Mouse (Mus musculus) hindbrain, embryonic 13.5 days (tissue): Measurements from ENCODE around the gene Cdk5r2. TPM values are rescaled to one million over a fixed set of nuclear protein-coding genes. Genes with fewer than 3 reads are reported as not detected.

Source experiments
- ATAC-seq: fragments of 200-750 bp; cut with Nextera tagmentation; 2 replicates; pipeline ENCODE4 v1.8.0; 2017; ENCODE audit warnings: moderate TSS enrichment; ENCODE audit not compliant: low FRiP score
- H3K27ac ChIP-seq: fragments of 300-500 bp; sonication (generic); 2 replicates; pipeline ENCODE4 v1.5.1; 2015; ENCODE audit warnings: inconsistent platforms, mild to moderate bottlenecking, moderate library complexity
- H3K27me3 ChIP-seq: fragments of 300-500 bp; sonication (generic); 2 replicates; pipeline ENCODE4 v1.6.1; 2015; ENCODE audit warnings: mild to moderate bottlenecking, inconsistent platforms
- H3K36me3 ChIP-seq: fragments of 300-500 bp; sonication (generic); 2 replicates; pipeline ENCODE4 v1.6.1; 2015; ENCODE audit warnings: mild to moderate bottlenecking, inconsistent platforms
- H3K4me1 ChIP-seq: fragments of 300-500 bp; sonication (generic); replicated peaks from 2 replicates; pipeline ENCODE4 v1.6.1; 2015; ENCODE audit warnings: inconsistent platforms
- H3K4me2 ChIP-seq: fragments of 300-500 bp; sonication (generic); 2 replicates; pipeline ENCODE4 v1.6.1; 2015; ENCODE audit warnings: inconsistent platforms, mild to moderate bottlenecking, moderate library complexity
- H3K4me3 ChIP-seq: fragments of 300-500 bp; sonication (generic); 2 replicates; pipeline ENCODE4 v1.5.1; 2015; ENCODE audit warnings: mild to moderate bottlenecking, inconsistent platforms
- H3K9ac ChIP-seq: fragments of 300-500 bp; sonication (generic); 2 replicates; pipeline ENCODE4 v1.6.1; 2015; ENCODE audit warnings: mild to moderate bottlenecking, inconsistent platforms
- H3K9me3 ChIP-seq: fragments of 300-500 bp; sonication (generic); 2 replicates; pipeline ENCODE4 v1.6.1; 2016; ENCODE audit warnings: inconsistent platforms
- WGBS: fragments of 180-500 bp; shearing (Covaris S2); methylation state at CpG from one replicate; pipeline ENCODE4 v1.1.7; 2015; 5-methylcytosine and 5-hydroxymethylcytosine counted together
- polyA plus RNA-seq: library from polyadenylated mRNA; unstranded; fragments of >200 nt; fragmentation: Nextera tagmentation; extraction: Ambion mirVana; gene quantifications from 2 replicates; pipeline ENCODE4 v1.2.1, GENCODE M21; 2015

Gene Cdk5r2
- polyA plus RNA-seq, 1 experiment from 2014 or later, result 6.1 TPM

GRCm38 (mm10) chr1:74856439-74856720 lies 1.6 kb downstream of the Cdk5r2 start:
- Histone ChIP-seq H3K9me3 (no peaks in the 10 kb centered on the region), H3K27ac (peak overlapping the region; percentile 93; the same call in 1 of the 2 replicates), H3K27me3 (peaks cover 18% of the 10 kb centered on the region; the same call in 1 of the 2 replicates), H3K9ac (peak overlapping the region; percentile 98), H3K36me3 (no peaks in the 10 kb centered on the region), H3K4me1 (peaks cover 67% of the 10 kb centered on the region), H3K4me2 (peak overlapping the region; percentile 88), H3K4me3 (peak overlapping the region; percentile 87)
- no peak for ATAC-seq
- 1% methylated on average over 10 of the region's 11 CpGs for WGBS

DNA sequence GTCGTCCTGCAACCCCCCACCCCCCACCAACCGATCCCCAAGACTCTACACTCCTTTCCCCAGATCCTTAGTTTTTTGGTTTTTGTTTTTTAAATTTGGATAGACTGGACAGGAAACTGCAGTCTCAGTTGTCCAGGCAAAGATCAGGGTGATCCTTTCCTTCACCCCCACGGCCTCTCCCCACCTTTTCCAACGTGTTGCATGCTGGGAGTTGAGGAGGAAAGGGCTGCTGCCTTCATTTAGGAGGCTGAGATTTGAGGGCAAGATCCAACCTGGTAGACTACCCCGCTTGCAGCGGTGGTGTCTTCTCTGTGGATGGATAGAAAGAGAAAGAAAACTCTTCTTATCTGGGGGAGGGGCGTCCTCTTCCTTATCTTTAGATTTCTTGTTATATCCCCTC lies 2.1 kb downstream of the Cdk5r2 start:
- 0 out of 2 replicates have a peak overlapping the region, but pooled peaks have one; percentile 93 for H3K27ac ChIP-seq
- peaks cover 18% of the 10 kb centered on the region; the same call in 1 of the 2 replicates for H3K27me3 ChIP-seq
- 1% methylated on average over 7 of the region's 7 CpGs for WGBS
- peaks cover 63% of the 10 kb centered on the region for H3K4me1 ChIP-seq
- peak overlapping the region; percentile 98 for H3K9ac ChIP-seq
- H3K4me3 ChIP-seq, result peak overlapping the region; percentile 87
- no peaks in the 10 kb centered on the region for H3K36me3 ChIP-seq
- no peaks in the 10 kb centered on the region for H3K9me3 ChIP-seq
- peak overlapping the region; percentile 88 for H3K4me2 ChIP-seq
- ATAC-seq, result no peak

- Histone ChIP-seq H3K9ac (peak overlapping the region; percentile 98), H3K9me3 (no peaks in the 10 kb centered on the region), H3K36me3 (no peaks in the 10 kb centered on the region), H3K27ac (no peak overlapping the region; the same call in 1 of the 2 replicates), H3K4me3 (peak overlapping the region; percentile 87), H3K4me2 (peak overlapping the region; percentile 88), H3K27me3 (peaks cover 18% of the 10 kb centered on the region; the same call in 1 of the 2 replicates), H3K4me1 (peaks cover 59% of the 10 kb centered on the region)
- 2% methylated on average over 20 of the region's 20 CpGs for WGBS
- ATAC-seq, result no peak
Observed at GRCm38 (mm10) chr1:74857201-74857600, 2.5 kb downstream of the Cdk5r2 start.

DNA sequence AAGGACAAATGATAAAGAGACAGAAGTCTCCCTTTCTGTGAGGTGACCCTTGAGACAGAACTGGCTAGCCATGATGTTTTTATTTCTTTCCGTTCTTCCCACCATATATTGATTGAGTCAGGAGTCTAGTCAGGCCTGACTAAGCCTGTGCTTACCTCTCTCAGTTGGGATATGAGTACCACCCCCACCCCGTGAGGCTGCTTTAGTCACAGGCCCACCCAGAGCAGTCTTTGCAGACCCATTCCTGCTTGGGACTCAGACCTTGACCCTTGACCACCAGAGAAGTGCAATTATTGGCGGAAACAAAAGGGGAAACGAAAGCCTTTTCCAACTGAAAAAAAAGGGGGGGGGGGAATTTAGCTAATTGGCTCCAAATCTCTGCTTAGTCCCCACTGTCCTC lies 2.9 kb downstream of the Cdk5r2 start:
- WGBS, result 0% methylated on average over 4 of the region's 4 CpGs
- Histone ChIP-seq H3K4me1 (peaks cover 58% of the 10 kb centered on the region), H3K27ac (peak overlapping the region; percentile 81)

GRCm38 (mm10) chr1:74858171-74858719 lies 3.5 kb downstream of the Cdk5r2 start:
- Histone ChIP-seq H3K27ac (peak overlapping the region; percentile 81), H3K4me2 (peak overlapping the region; percentile 88), H3K4me3 (peak overlapping the region; percentile 87), H3K9me3 (no peaks in the 10 kb centered on the region), H3K4me1 (peaks cover 58% of the 10 kb centered on the region), H3K27me3 (peaks cover 11% of the 10 kb centered on the region; the same call in 1 of the 2 replicates), H3K36me3 (no peaks in the 10 kb centered on the region), H3K9ac (peak overlapping the region; percentile 98)
- peak; percentile 62 for ATAC-seq
- under 1% methylated on average over 29 of the region's 29 CpGs for WGBS

More for the DNA sequence above, 2.9 kb downstream of the Cdk5r2 start:
- Histone ChIP-seq H3K4me2 (peak overlapping the region; percentile 88), H3K36me3 (no peaks in the 10 kb centered on the region), H3K9ac (peak overlapping the region; percentile 98), H3K9me3 (no peaks in the 10 kb centered on the region), H3K4me3 (peak overlapping the region; percentile 87), H3K27me3 (peaks cover 14% of the 10 kb centered on the region; the same call in 1 of the 2 replicates)
- ATAC-seq, result no peak

- Histone ChIP-seq H3K4me3 (peak overlapping the region; percentile 87), H3K4me2 (peak overlapping the region; percentile 88), H3K27ac (peak overlapping the region; percentile 26; the same call in 1 of the 2 replicates), H3K9me3 (no peaks in the 10 kb centered on the region), H3K4me1 (peaks cover 54% of the 10 kb centered on the region), H3K27me3 (peaks cover 8% of the 10 kb centered on the region; the same call in 1 of the 2 replicates), H3K36me3 (no peaks in the 10 kb centered on the region), H3K9ac (peak overlapping the region; percentile 98)
- no peak for ATAC-seq
- 5% methylated on average over 16 of the region's 16 CpGs for WGBS
Observed at GRCm38 (mm10) chr1:74858805-74859204, 4.1 kb downstream of the Cdk5r2 start.

DNA sequence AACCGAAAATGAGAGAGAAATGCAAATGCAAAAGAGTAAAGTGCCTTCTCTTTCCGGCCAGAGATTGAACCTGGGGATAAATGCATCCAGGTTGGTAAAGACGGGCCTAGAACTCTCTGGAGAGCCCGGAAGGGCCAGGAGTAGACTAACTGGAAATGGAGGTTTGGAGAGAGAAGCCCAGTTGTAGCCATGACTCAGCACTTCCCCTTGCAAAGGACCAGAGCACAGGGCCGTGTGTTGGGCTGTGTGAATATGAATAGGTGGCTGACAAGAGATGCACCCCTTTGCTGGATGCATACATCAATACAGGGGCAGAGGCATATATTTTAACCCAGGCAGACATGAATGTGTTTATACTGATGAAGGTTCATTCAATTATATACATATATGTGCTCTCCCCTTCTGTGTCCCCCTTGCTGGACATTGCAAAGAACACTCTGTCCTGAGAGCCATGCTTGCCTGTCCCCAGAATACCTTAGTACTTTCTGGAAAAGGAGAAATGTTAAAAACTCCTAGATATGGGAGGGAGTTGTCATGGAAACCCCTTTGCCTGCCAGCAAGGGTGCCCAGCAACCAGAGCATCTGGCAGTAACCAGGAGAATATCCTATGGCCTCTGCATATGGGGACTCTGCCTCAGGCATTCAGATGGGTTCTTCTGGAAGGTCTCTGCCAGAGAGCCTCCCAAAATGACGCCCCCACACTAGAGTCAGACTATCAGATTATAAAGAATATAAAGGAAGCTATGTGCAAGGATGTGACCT lies 4.7 kb downstream of the Cdk5r2 start:
- Histone ChIP-seq H3K4me2 (peak overlapping the region; percentile 88), H3K4me1 (peaks cover 48% of the 10 kb centered on the region), H3K36me3 (no peaks in the 10 kb centered on the region), H3K27ac (0 out of 2 replicates have a peak overlapping the region, but pooled peaks have one; percentile 26), H3K9me3 (no peaks in the 10 kb centered on the region), H3K27me3 (peaks cover 8% of the 10 kb centered on the region; the same call in 1 of the 2 replicates), H3K9ac (peak overlapping the region; percentile 98; the same call in 1 of the 2 replicates), H3K4me3 (peak overlapping the region; percentile 87)
- ATAC-seq, result no peak
- 39% methylated on average over 6 of the region's 6 CpGs for WGBS

GRCm38 (mm10) chr1:74861783-74862182 lies 7.0 kb downstream of the Cdk5r2 start:
- H3K27me3 ChIP-seq, result peaks cover 8% of the 10 kb centered on the region; the same call in 1 of the 2 replicates
- H3K9me3 ChIP-seq, result no peaks in the 10 kb centered on the region
- H3K4me2 ChIP-seq, result no peak overlapping the region
- no peak for ATAC-seq
- H3K4me1 ChIP-seq, result peaks cover 32% of the 10 kb centered on the region
- H3K36me3 ChIP-seq, result no peaks in the 10 kb centered on the region
- H3K4me3 ChIP-seq, result no peak overlapping the region
- H3K9ac ChIP-seq, result no peak overlapping the region
- H3K27ac ChIP-seq, result no peak overlapping the region

GRCm38 (mm10) chr1:74872218-74872617 lies 17.5 kb downstream of the Cdk5r2 start:
- no peaks in the 10 kb centered on the region for H3K36me3 ChIP-seq
- H3K9me3 ChIP-seq, result no peaks in the 10 kb centered on the region
- no peak overlapping the region for H3K4me2 ChIP-seq
- H3K27ac ChIP-seq, result no peak overlapping the region
- no peak overlapping the region for H3K4me3 ChIP-seq
- H3K27me3 ChIP-seq, result peaks cover 24% of the 10 kb centered on the region
- no peak for ATAC-seq
- WGBS, result 58% methylated on average over 2 of the region's 2 CpGs
- no peak overlapping the region for H3K9ac ChIP-seq
- H3K4me1 ChIP-seq, result no peaks in the 10 kb centered on the region

DNA sequence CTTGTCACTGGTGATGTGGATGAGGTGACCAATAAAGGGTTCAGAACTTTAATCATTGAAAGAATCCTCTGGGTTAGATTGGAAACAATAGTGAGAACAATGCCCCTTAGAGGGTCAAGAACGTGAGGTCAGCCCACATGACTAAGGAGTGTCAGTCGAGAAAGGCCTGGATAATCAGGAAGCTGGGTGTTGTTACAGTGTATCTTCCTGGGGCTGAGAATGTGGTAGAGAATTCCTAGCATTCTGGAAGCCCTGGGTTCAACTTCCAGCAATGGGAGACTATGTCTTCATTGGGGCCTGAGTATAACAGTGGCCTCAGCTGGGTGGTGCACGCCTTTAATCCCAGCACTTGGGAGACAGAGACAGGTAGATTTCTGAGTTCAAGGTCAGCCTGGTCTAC lies 22.5 kb downstream of the Cdk5r2 start:
- H3K4me1 ChIP-seq, result peaks cover 6% of the 10 kb centered on the region
- no peaks in the 10 kb centered on the region for H3K9me3 ChIP-seq
- H3K4me3 ChIP-seq, result no peak overlapping the region
- H3K9ac ChIP-seq, result no peak overlapping the region
- H3K4me2 ChIP-seq, result no peak overlapping the region
- 50% methylated on average over 3 of the region's 3 CpGs for WGBS
- no peak for ATAC-seq
- H3K36me3 ChIP-seq, result no peaks in the 10 kb centered on the region
- H3K27ac ChIP-seq, result no peak overlapping the region
- H3K27me3 ChIP-seq, result peaks cover 68% of the 10 kb centered on the region

GRCm38 (mm10) chr1:74880785-74881360 lies 26.1 kb downstream of the Cdk5r2 start:
- Histone ChIP-seq H3K36me3 (no peaks in the 10 kb centered on the region), H3K27ac (no peak overlapping the region), H3K4me1 (peaks cover 29% of the 10 kb centered on the region), H3K4me3 (no peak overlapping the region), H3K9ac (no peak overlapping the region), H3K9me3 (no peaks in the 10 kb centered on the region), H3K4me2 (0 out of 2 replicates have a peak overlapping the region, but pooled peaks have one; percentile 13), H3K27me3 (peaks cover 90% of the 10 kb centered on the region)
- WGBS, result 2% methylated on average over 18 of the region's 18 CpGs
- ATAC-seq, result no peak

DNA sequence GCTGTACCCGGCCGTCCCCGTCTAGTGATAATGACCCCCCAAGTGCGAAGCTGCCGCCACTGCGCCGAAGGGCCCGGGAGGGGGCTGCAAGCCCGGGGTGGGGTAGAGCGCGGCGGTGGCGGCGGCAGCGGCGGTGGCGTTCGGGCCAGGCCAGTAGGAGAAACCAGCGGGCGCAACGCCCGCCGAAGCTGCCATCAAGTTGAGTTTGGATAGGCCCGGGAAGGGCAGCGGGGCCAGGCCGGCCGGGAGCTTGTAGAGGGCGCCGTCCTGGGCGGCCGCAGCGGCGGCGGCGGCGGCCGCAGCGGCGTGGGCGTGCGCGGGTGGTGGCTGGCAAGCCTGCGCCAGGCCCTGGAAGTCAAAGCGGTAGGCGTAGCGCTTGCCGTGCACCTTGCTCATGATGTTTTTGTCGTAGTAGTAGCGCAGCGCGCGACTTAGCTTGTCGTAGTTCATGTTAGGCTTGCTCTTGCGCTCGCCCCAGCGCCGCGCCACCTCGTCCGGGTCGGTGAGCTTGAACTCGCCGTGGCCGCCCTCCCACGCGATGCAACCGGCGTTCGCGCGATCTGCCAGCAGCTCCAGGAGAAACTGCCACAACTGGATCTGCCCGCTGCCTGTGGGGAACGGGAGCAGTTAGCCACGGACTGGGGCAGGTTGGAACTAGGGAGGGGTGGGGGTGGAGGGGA lies 27.5 kb downstream of the Cdk5r2 start:
- peak overlapping the region; percentile 44 for H3K4me3 ChIP-seq
- H3K27me3 ChIP-seq, result peaks cover 95% of the 10 kb centered on the region
- H3K36me3 ChIP-seq, result no peaks in the 10 kb centered on the region
- peak overlapping the region; percentile 65 for H3K4me2 ChIP-seq
- 1% methylated on average over 73 of the region's 74 CpGs for WGBS
- peak overlapping the region; percentile 68 for H3K9ac ChIP-seq
- peak; percentile 45; the same call in 1 of the 2 replicates for ATAC-seq
- no peaks in the 10 kb centered on the region for H3K9me3 ChIP-seq
- H3K27ac ChIP-seq, result no peak overlapping the region
- H3K4me1 ChIP-seq, result peaks cover 29% of the 10 kb centered on the region
